Mouse (Mus musculus) heart, adult 10 weeks (tissue): ENCODE results near the gene Gcn1l1. TPM values are rescaled to one million over a fixed set of nuclear protein-coding genes. Genes with fewer than 3 reads are reported as not detected.

Experiments
- polyA plus RNA-seq: library from polyadenylated mRNA; stranded (reverse); fragments of 350-450 nt; fragmentation: Illumina TruSeq; extraction: RNeasy Lipid Tissue Mini Kit (QIAGEN cat#74804); gene quantifications from one replicate; pipeline ENCODE4 v1.2.3, GENCODE M21; 2014; ENCODE audit warnings: low read depth, low replicate concordance

Gcn1l1 gene
- 26.4 TPM for polyA plus RNA-seq

GRCm38 (mm10) chr5:115564737-115565393 lies at the start of gene Gcn1l1:
Gene Gcn1l1, plus strand, starts transcription at chr5:115565254.

GRCm38 (mm10) chr5:115559237-115560101 lies 5.6 kb upstream of the Gcn1l1 start, which contains the start of gene Rplp0:
Gene Rplp0, plus strand, starts transcription at chr5:115559467.

GRCm38 (mm10) chr5:115631505-115632357 lies 66.7 kb downstream of the Gcn1l1 start, which contains the start of gene Rab35:
Gene Rab35, plus strand, starts transcription at chr5:115631908.

Other genes with a start within 250 kb of the Gcn1l1 start
- 20.9 TPM for gene Srsf9, start 238.1 kb upstream of the Gcn1l1 start, polyA plus RNA-seq
- gene Gatc, start 224.1 kb upstream of the Gcn1l1 start, polyA plus RNA-seq, result 27.9 TPM
- gene Triap1, start 224.0 kb upstream of the Gcn1l1 start, polyA plus RNA-seq, result 33.4 TPM
- 301 TPM for gene Cox6a1, start 216.3 kb upstream of the Gcn1l1 start, polyA plus RNA-seq
- gene Msi1, start 135.7 kb upstream of the Gcn1l1 start, polyA plus RNA-seq, result 0.39 TPM
- not detected for gene Pla2g1b, start 99.0 kb upstream of the Gcn1l1 start, polyA plus RNA-seq
- 27.2 TPM for gene Sirt4, start 80.5 kb upstream of the Gcn1l1 start, polyA plus RNA-seq
- gene Pxn, start 58.6 kb upstream of the Gcn1l1 start, polyA plus RNA-seq, result 39.8 TPM
- gene Rplp0, start 5.8 kb upstream of the Gcn1l1 start, polyA plus RNA-seq, result 1,068 TPM
- 35.5 TPM for gene Rab35, start 66.7 kb downstream of the Gcn1l1 start, polyA plus RNA-seq
- gene Bicdl1, start 166.4 kb downstream of the Gcn1l1 start, polyA plus RNA-seq, result 7.1 TPM